Mouse (Mus musculus) liver, embryonic 12.5 days (tissue): Measurements from ENCODE around the gene Ptprb. TPM values are rescaled to one million over a fixed set of nuclear protein-coding genes. Genes with fewer than 3 reads are reported as not detected.
A peak's percentile ranks its signal among the peaks of the same experiment; 100 is the strongest.

Experiments used
- ATAC-seq: fragments of 200-750 bp; cut with Nextera tagmentation; 2 replicates; pipeline ENCODE4 v1.8.0; 2017; ENCODE audit warnings: moderate number of reproducible peaks, mild to moderate bottlenecking, moderate library complexity
- H3K27ac ChIP-seq: fragments of 300-500 bp; sonication (generic); 2 replicates; pipeline ENCODE4 v1.5.1; 2016; ENCODE audit warnings: mild to moderate bottlenecking
- H3K27me3 ChIP-seq: fragments of 300-500 bp; sonication (generic); replicated peaks from 2 replicates; pipeline ENCODE4 v1.6.1; 2016; ENCODE audit warnings: mild to moderate bottlenecking, moderate library complexity
- H3K36me3 ChIP-seq: fragments of 300-500 bp; sonication (generic); 2 replicates; pipeline ENCODE4 v1.6.1; 2016; ENCODE audit warnings: mild to moderate bottlenecking, moderate library complexity
- H3K4me1 ChIP-seq: fragments of 300-500 bp; sonication (generic); 2 replicates; pipeline ENCODE4 v1.6.1; 2016
- H3K4me2 ChIP-seq: fragments of 300-500 bp; sonication (generic); 2 replicates; pipeline ENCODE4 v1.6.1; 2016; ENCODE audit warnings: mild to moderate bottlenecking, moderate library complexity
- H3K4me3 ChIP-seq: fragments of 300-500 bp; sonication (generic); 2 replicates; pipeline ENCODE4 v1.5.1; 2016; ENCODE audit warnings: mild to moderate bottlenecking, moderate library complexity
- H3K9ac ChIP-seq: fragments of 300-500 bp; sonication (generic); 2 replicates; pipeline ENCODE4 v1.6.1; 2016; ENCODE audit warnings: mild to moderate bottlenecking, moderate library complexity
- H3K9me3 ChIP-seq: fragments of 300-500 bp; sonication (generic); replicated peaks from 2 replicates; pipeline ENCODE4 v1.6.1; 2016; ENCODE audit warnings: mild to moderate bottlenecking, moderate library complexity
- WGBS: fragments of 180-500 bp; shearing (Covaris S2); methylation state at CpG from one replicate; pipeline ENCODE4 v1.1.7; 2016; ENCODE audit not compliant: insufficient replicate concordance; 5-methylcytosine and 5-hydroxymethylcytosine counted together
- polyA plus RNA-seq: library from polyadenylated mRNA; unstranded; fragments of >200 nt; fragmentation: Nextera tagmentation; extraction: Ambion mirVana; gene quantifications from 2 replicates; pipeline ENCODE4 v1.2.1, GENCODE M21; 2016

Ptprb gene
- polyA plus RNA-seq, 1 experiment from 2014 or later = 2.4 TPM

DNA sequence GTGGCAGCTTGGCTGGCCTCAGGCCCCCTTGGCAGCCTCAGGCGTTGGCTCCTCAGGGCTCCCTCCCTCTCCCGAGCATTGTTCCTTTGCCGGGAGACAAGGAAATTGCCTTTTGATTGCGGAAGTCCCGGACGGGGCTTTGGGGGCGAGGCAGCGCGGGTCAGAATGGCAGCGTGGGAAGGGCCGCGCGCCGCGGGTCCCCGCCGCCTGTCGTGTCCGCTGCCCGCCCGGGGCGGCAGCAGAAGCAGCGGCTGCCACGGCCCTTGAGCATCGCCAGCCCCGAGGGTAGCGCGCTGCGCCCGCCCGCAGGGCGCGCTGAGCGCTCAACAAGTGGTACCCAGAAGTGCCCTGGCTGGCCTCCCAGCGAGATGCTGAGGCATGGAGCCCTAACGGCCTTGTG lies 25.9 kb downstream of the Ptprb start:
- no peaks in the 10 kb centered on the region for H3K36me3 ChIP-seq
- WGBS = 2% methylated on average over 36 of the region's 36 CpGs
- H3K9ac ChIP-seq = no peak overlapping the region; the same call in 1 of the 2 replicates
- H3K27me3 ChIP-seq = peaks cover 47% of the 10 kb centered on the region
- peak overlapping the region; percentile 42 for H3K4me3 ChIP-seq
- H3K4me2 ChIP-seq = peak overlapping the region; percentile 60
- ATAC-seq = no peak
- H3K4me1 ChIP-seq = 0 out of 2 replicates have a peak, but pooled peaks cover 3% of the 10 kb centered on the region
- no peak overlapping the region for H3K27ac ChIP-seq
- no peaks in the 10 kb centered on the region for H3K9me3 ChIP-seq

DNA sequence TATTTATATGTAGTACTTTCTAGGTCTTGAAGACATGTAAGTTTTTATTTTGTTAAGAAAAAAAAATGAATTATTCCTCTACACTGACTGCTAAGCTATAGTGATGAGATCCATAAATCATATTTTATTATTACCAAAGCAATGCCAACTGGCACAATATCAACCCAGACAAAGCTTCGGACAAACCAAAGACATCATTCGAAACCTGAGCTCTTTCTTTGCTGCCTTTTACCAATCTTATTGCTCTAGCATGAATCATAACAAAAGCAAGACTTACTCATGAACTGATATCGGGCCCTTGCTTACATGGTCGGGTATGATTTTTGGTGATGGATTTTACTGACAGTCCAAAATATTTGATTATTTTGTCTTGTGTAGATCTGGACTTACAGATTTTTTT lies 29.0 kb downstream of the Ptprb start:
- Histone ChIP-seq H3K4me1 (0 out of 2 replicates have a peak, but pooled peaks cover 3% of the 10 kb centered on the region), H3K4me3 (no peak overlapping the region), H3K9ac (no peak overlapping the region), H3K36me3 (no peaks in the 10 kb centered on the region), H3K27ac (no peak overlapping the region), H3K9me3 (no peaks in the 10 kb centered on the region), H3K4me2 (no peak overlapping the region), H3K27me3 (peaks cover 41% of the 10 kb centered on the region)
- WGBS = 70% methylated on average over 4 of the region's 4 CpGs
- ATAC-seq = no peak

DNA sequence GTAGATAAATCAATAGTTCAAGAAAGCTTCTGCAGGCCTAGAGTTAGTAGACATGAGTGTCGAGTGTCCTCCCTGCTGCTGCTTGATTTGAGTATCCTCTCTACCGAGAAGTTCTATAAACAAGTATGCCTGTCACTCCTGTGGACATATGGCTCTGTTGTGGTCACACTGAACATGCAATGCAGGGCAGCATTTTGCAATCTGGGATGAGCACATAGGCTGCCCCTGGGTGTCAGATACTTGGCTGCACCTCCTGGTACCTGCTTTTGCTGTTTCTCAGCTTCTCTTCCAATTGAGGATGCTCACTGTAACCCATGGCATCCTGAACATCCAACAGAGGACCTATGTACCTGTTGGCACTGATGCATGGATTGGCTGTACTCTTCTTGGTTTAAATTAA lies 34.1 kb downstream of the Ptprb start:
- H3K4me2 ChIP-seq = no peak overlapping the region
- no peak for ATAC-seq
- H3K36me3 ChIP-seq = no peaks in the 10 kb centered on the region
- H3K4me3 ChIP-seq = no peak overlapping the region
- H3K27ac ChIP-seq = no peak overlapping the region
- 64% methylated on average over 2 of the region's 2 CpGs for WGBS
- H3K4me1 ChIP-seq = no peaks in the 10 kb centered on the region
- no peak overlapping the region for H3K9ac ChIP-seq
- peaks cover 4% of the 10 kb centered on the region; the same call in 1 of the 2 replicates for H3K27me3 ChIP-seq
- H3K9me3 ChIP-seq = no peaks in the 10 kb centered on the region

- H3K4me2 ChIP-seq = no peak overlapping the region
- H3K36me3 ChIP-seq = no peaks in the 10 kb centered on the region
- no peaks in the 10 kb centered on the region for H3K9me3 ChIP-seq
- no peaks in the 10 kb centered on the region for H3K4me1 ChIP-seq
- no peak overlapping the region for H3K27ac ChIP-seq
- peaks cover 4% of the 10 kb centered on the region; the same call in 1 of the 2 replicates for H3K27me3 ChIP-seq
- no peak overlapping the region for H3K4me3 ChIP-seq
- 44% methylated on average over 11 of the region's 11 CpGs for WGBS
- no peak for ATAC-seq
- no peak overlapping the region for H3K9ac ChIP-seq
Measured at GRCm38 (mm10) chr10:116310516-116311210, 35.3 kb downstream of the Ptprb start.

- Histone ChIP-seq H3K36me3 (no peaks in the 10 kb centered on the region), H3K4me1 (no peaks in the 10 kb centered on the region), H3K27me3 (no peaks in the 10 kb centered on the region), H3K4me2 (no peak overlapping the region), H3K9ac (no peak overlapping the region), H3K4me3 (no peak overlapping the region), H3K9me3 (no peaks in the 10 kb centered on the region), H3K27ac (no peak overlapping the region)
- 21% methylated on average over 12 of the region's 12 CpGs for WGBS
- ATAC-seq = no peak
Measured at GRCm38 (mm10) chr10:116319246-116319645, 43.9 kb downstream of the Ptprb start.

- H3K36me3 ChIP-seq = no peaks in the 10 kb centered on the region
- H3K9ac ChIP-seq = no peak overlapping the region
- no peak overlapping the region for H3K4me3 ChIP-seq
- H3K27ac ChIP-seq = no peak overlapping the region
- no peak overlapping the region for H3K4me2 ChIP-seq
- 74% methylated on average over 5 of the region's 5 CpGs for WGBS
- H3K4me1 ChIP-seq = no peaks in the 10 kb centered on the region
- no peak for ATAC-seq
- no peaks in the 10 kb centered on the region for H3K27me3 ChIP-seq
- H3K9me3 ChIP-seq = no peaks in the 10 kb centered on the region
Measured at GRCm38 (mm10) chr10:116329086-116329485, 53.8 kb downstream of the Ptprb start.

DNA sequence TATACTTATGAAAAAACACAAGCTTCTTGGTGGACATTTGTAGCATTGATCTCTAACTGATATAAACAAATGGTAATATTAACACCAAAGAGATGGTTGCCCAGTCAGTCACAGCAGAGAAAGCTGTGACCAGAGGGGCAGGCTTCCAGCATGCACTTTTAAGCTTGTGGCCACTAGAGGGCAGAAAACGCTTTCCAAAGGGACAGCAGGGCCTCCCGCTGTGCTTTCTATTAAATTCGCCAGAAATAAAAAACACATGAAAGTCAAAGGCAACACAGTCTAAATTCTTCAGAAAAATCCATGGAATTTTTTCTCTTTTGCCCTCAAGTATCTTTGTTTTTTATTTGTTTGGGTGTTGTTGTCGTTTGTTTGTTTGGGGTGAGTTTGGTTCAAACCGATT lies 55.1 kb downstream of the Ptprb start:
- Histone ChIP-seq H3K9me3 (no peaks in the 10 kb centered on the region), H3K4me2 (peak overlapping the region; percentile 40), H3K27me3 (no peaks in the 10 kb centered on the region), H3K36me3 (no peaks in the 10 kb centered on the region), H3K9ac (no peak overlapping the region), H3K4me3 (no peak overlapping the region; the same call in 1 of the 2 replicates), H3K27ac (no peak overlapping the region), H3K4me1 (no peaks in the 10 kb centered on the region)
- 27% methylated on average over 5 of the region's 5 CpGs for WGBS
- no peak for ATAC-seq

GRCm38 (mm10) chr10:116330961-116331510 lies 55.7 kb downstream of the Ptprb start:
- no peak overlapping the region for H3K27ac ChIP-seq
- no peak overlapping the region for H3K9ac ChIP-seq
- no peaks in the 10 kb centered on the region for H3K9me3 ChIP-seq
- 55% methylated on average over 23 of the region's 23 CpGs for WGBS
- no peak for ATAC-seq
- H3K36me3 ChIP-seq = no peaks in the 10 kb centered on the region
- no peaks in the 10 kb centered on the region for H3K27me3 ChIP-seq
- no peak overlapping the region; the same call in 1 of the 2 replicates for H3K4me3 ChIP-seq
- no peaks in the 10 kb centered on the region for H3K4me1 ChIP-seq
- peak overlapping the region; percentile 40 for H3K4me2 ChIP-seq

DNA sequence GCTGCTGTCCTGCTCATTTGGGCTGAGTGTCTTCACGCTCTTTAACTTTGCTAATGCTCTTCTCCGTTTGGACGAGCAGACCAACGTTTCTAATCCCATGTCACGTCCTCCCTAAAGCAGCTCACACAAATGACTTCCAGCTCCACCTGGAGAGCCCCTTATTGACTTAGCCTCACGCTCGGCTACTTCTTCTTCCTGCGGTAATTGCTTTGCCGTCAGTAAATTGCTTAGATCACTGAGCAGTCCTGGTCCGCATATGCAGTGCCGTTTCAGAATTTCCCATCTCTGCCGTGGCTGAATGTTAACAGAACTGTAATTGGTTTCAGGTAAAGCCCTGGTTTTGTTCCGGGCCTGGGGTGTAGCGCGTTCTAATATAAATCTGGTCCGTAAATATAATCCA lies 58.3 kb downstream of the Ptprb start:
- Histone ChIP-seq H3K9me3 (no peaks in the 10 kb centered on the region), H3K9ac (no peak overlapping the region), H3K27me3 (no peaks in the 10 kb centered on the region), H3K4me3 (no peak overlapping the region), H3K4me1 (no peaks in the 10 kb centered on the region), H3K27ac (no peak overlapping the region), H3K4me2 (no peak overlapping the region), H3K36me3 (no peaks in the 10 kb centered on the region)
- no peak for ATAC-seq
- WGBS = 78% methylated on average over 16 of the region's 16 CpGs

DNA sequence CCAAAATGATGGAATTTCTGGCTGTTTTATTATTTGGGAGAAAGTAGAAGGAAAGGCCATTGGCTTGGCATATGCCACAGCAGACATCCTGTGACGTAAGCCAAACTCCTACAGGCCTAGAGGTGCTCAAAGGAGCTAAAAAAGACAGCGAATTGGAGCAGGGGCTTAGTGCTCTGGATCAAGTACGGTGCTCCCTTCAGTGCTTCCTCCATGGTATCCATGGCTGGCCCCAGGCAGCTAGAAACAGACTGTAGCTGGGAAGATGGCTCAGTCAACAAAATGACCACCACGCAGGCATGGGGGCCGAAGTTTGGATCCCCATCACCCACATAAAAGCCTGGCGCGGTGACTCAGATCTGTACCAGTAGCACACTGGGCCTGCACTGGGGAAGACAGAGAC lies 58.8 kb downstream of the Ptprb start:
- WGBS = 87% methylated on average over 7 of the region's 7 CpGs
- H3K36me3 ChIP-seq = no peaks in the 10 kb centered on the region
- H3K4me1 ChIP-seq = no peaks in the 10 kb centered on the region
- no peak overlapping the region for H3K4me2 ChIP-seq
- H3K9ac ChIP-seq = no peak overlapping the region
- H3K27me3 ChIP-seq = no peaks in the 10 kb centered on the region
- no peak for ATAC-seq
- H3K27ac ChIP-seq = no peak overlapping the region
- no peaks in the 10 kb centered on the region for H3K9me3 ChIP-seq
- H3K4me3 ChIP-seq = no peak overlapping the region

GRCm38 (mm10) chr10:116335328-116335727 lies 60.0 kb downstream of the Ptprb start:
- no peak overlapping the region for H3K4me2 ChIP-seq
- ATAC-seq = no peak
- no peaks in the 10 kb centered on the region for H3K27me3 ChIP-seq
- H3K36me3 ChIP-seq = no peaks in the 10 kb centered on the region
- no peak overlapping the region for H3K9ac ChIP-seq
- WGBS = 81% methylated on average over 7 of the region's 7 CpGs
- no peaks in the 10 kb centered on the region for H3K9me3 ChIP-seq
- H3K27ac ChIP-seq = no peak overlapping the region
- no peak overlapping the region for H3K4me3 ChIP-seq
- no peaks in the 10 kb centered on the region for H3K4me1 ChIP-seq

GRCm38 (mm10) chr10:116341194-116341593 lies 65.9 kb downstream of the Ptprb start:
- H3K27ac ChIP-seq = no peak overlapping the region
- H3K27me3 ChIP-seq = no peaks in the 10 kb centered on the region
- H3K4me2 ChIP-seq = no peak overlapping the region
- no peak overlapping the region for H3K9ac ChIP-seq
- no peaks in the 10 kb centered on the region for H3K36me3 ChIP-seq
- WGBS = 71% methylated on average over 12 of the region's 12 CpGs
- H3K4me1 ChIP-seq = no peaks in the 10 kb centered on the region
- no peak overlapping the region for H3K4me3 ChIP-seq
- no peaks in the 10 kb centered on the region for H3K9me3 ChIP-seq
- no peak for ATAC-seq
